ENCODE assay signal across 21 mouse cellular contexts in the genomic region with DNA sequence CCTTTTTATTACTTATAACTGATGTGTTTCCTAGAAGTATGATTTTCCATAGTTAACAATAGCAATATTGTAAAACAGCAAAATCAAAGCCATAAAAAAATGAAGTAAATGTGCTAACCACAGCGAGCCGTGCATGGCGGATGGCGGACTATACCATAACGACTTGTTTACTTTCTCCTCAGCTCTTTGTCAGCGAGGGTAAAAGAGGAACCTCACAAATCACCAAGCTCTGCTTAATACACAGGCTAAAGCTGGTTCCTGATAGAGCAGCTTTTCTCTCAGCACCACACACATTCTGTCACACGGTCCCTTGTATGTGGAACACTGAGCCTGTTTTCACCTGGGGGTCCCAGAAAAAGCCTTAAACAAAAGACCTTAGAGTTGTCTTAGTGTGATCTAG.
DNase-seq lines count a peak whose midpoint lies in the region; ATAC-seq and TF ChIP-seq lines count a peak whose summit lies in the region.
"Had no signal": no experiment of that assay in that cellular context is flagged by ENCODE, and none has a peak within 500 bp of the region (broad histone marks: within the 10 kb centered on the region; RNA-seq: fewer than 3 reads in every experiment).

No protein-coding gene starts in this region.

- peak; percentile 4 for DNase-seq in A20 (ENCODE audit: low read depth, low spot score)
- DNase-seq in layer of hippocampus, postnatal 14 days (ENCODE audit: low spot score in 2 of 2), result no peak
- DNase-seq in frontal cortex, postnatal 36 days (ENCODE audit: low spot score in 2 of 2), result no peak
- no peak for DNase-seq in adrenal gland, postnatal 14 days
- DNase-seq: adrenal gland, postnatal 10 days; cerebellum, adult 11 months; cerebellum, adult 8-10 months; cerebellum, postnatal 25 days; gastrocnemius, postnatal 10 days; heart, adult 2 months; heart, postnatal 14 days had no signal

- peak; percentile 89 for ATAC-seq in granulocyte monocyte progenitor cell, adult 5-6 weeks (replicated peaks; ENCODE audit: poor library complexity, severe bottlenecking)
- ATAC-seq in neutrophil, adult 5-6 weeks (ENCODE audit: extremely low read depth, insufficient number of reproducible peaks, low FRiP score, poor library complexity, severe bottlenecking), result peak; percentile 46; the same call in 1 of the 2 replicates
- ATAC-seq: CD4-positive, CD25-positive, alpha-beta regulatory T cell, adult 4 months; forebrain, embryonic 13.5 days; intestine, embryonic 15.5 days had no signal

- H3K4me1 ChIP-seq in bone marrow macrophage, adult 2 months (ENCODE audit: control insufficient read depth, insufficient read depth, low read length), result peaks cover 4% of the 10 kb centered on the region
- H3K4me1 ChIP-seq: embryonic facial prominence, embryonic 13.5 days; intestine, embryonic 15.5 days had no signal

- no peak for TF ChIP-seq CTCF in bone marrow macrophage, adult 2 months (IDR thresholded peaks at IDR 0.05; ENCODE audit: low read depth, low read length)

- TF ChIP-seq POLR2A in bone marrow macrophage, adult 2 months (IDR thresholded peaks at IDR 0.05; ENCODE audit: borderline replicate concordance, low read depth, low read length), result no peak

- H3K4me3 ChIP-seq in bone marrow macrophage, adult 2 months (ENCODE audit: insufficient read depth, low read length), result no peak overlapping the region
- H3K4me3 ChIP-seq: embryonic facial prominence, embryonic 13.5 days; forebrain, embryonic 13.5 days; heart, adult 2 months; heart, embryonic 15.5 days; hindbrain, embryonic 10.5 days; intestine, embryonic 15.5 days had no signal

- H3K27ac ChIP-seq in bone marrow macrophage, adult 2 months (ENCODE audit: insufficient read depth, low read depth, low read length), result peak overlapping the region; percentile 42; the same call in 1 of the 2 replicates
- H3K27ac ChIP-seq: embryonic facial prominence, embryonic 13.5 days; forebrain, embryonic 13.5 days; heart, adult 2 months; heart, embryonic 15.5 days; hindbrain, embryonic 10.5 days; hindbrain, embryonic 14.5 days; intestine, embryonic 15.5 days had no signal
